In genomic region chr1:37219593-37219992, GRCm38 (mm10) we compare ENCODE assay signal across 17 mouse cellular contexts. TPM values are rescaled to one million over a fixed set of nuclear protein-coding genes. Genes with fewer than 3 reads are reported as not detected.
DNase-seq lines count a peak whose midpoint lies in the region; ATAC-seq and TF ChIP-seq lines count a peak whose summit lies in the region.
"Had no signal": no experiment of that assay in that cellular context is flagged by ENCODE, and none has a peak within 500 bp of the region (broad histone marks: within the 10 kb centered on the region; RNA-seq: fewer than 3 reads in every experiment).

No protein-coding gene starts in this region.

- H3K4me3 ChIP-seq in intestine, embryonic 14.5 days (ENCODE audit: low read depth, low read length): no peak overlapping the region
- H3K4me3 ChIP-seq in intestine, embryonic 15.5 days (replicated peaks): no peak overlapping the region
- H3K4me3 ChIP-seq in cortical plate, adult 2 months (ENCODE audit: insufficient read depth, low read length): no peak overlapping the region
- H3K4me3 ChIP-seq in forebrain, embryonic 13.5 days: no peak overlapping the region
- H3K4me3 ChIP-seq in midbrain, embryonic 14.5 days (replicated peaks; ENCODE audit: low read depth, low read length): no peak overlapping the region
- H3K4me3 ChIP-seq: embryonic facial prominence, embryonic 10.5 days; heart, embryonic 13.5 days; kidney, embryonic 15.5 days had no signal

- no peak overlapping the region for H3K9ac ChIP-seq in intestine, embryonic 14.5 days (ENCODE audit: low read length)
- H3K9ac ChIP-seq in intestine, embryonic 15.5 days: no peak overlapping the region
- no peak overlapping the region for H3K9ac ChIP-seq in forebrain, embryonic 13.5 days
- no peak overlapping the region for H3K9ac ChIP-seq in midbrain, embryonic 14.5 days (replicated peaks; ENCODE audit: low read length)
- H3K9ac ChIP-seq: heart, embryonic 13.5 days; kidney, embryonic 15.5 days had no signal

- WGBS in intestine, embryonic 14.5 days: 86% methylated on average over 5 of the region's 5 CpGs
- 86% methylated on average over 5 of the region's 5 CpGs for WGBS in intestine, embryonic 15.5 days
- WGBS in forebrain, embryonic 13.5 days: 82% methylated on average over 5 of the region's 5 CpGs
- 75% methylated on average over 5 of the region's 5 CpGs for WGBS in midbrain, embryonic 14.5 days

- no peak for TF ChIP-seq CTCF in cortical plate, adult 2 months (IDR thresholded peaks at IDR 0.05; ENCODE audit: extremely low read depth, insufficient read depth, low read length)

- peak overlapping the region; percentile 36; the same call in 1 of the 2 replicates for H3K27ac ChIP-seq in intestine, embryonic 14.5 days (ENCODE audit: low read depth)
- no peak overlapping the region for H3K27ac ChIP-seq in intestine, embryonic 15.5 days
- 0 out of 2 replicates have a peak overlapping the region, but pooled peaks have one; percentile 26 for H3K27ac ChIP-seq in cortical plate, adult 2 months (ENCODE audit: insufficient read depth, low read length)
- peak overlapping the region; percentile 48 for H3K27ac ChIP-seq in forebrain, embryonic 13.5 days
- peak overlapping the region; percentile 66 for H3K27ac ChIP-seq in midbrain, embryonic 14.5 days (replicated peaks; ENCODE audit: low read depth, low read length)
- H3K27ac ChIP-seq: embryonic facial prominence, embryonic 10.5 days; heart, embryonic 13.5 days; kidney, embryonic 15.5 days had no signal

- H3K36me3 ChIP-seq in intestine, embryonic 14.5 days (ENCODE audit: control insufficient read depth, insufficient read depth, low read length): no peaks in the 10 kb centered on the region
- H3K36me3 ChIP-seq in intestine, embryonic 15.5 days: no peaks in the 10 kb centered on the region
- H3K36me3 ChIP-seq in forebrain, embryonic 13.5 days (ENCODE audit: poor library complexity, severe bottlenecking): no peaks in the 10 kb centered on the region
- H3K36me3 ChIP-seq in midbrain, embryonic 14.5 days (ENCODE audit: control insufficient read depth, insufficient read depth, low read length): no peaks in the 10 kb centered on the region
- H3K36me3 ChIP-seq: embryonic facial prominence, embryonic 10.5 days; heart, embryonic 13.5 days; kidney, embryonic 15.5 days had no signal

- no peak overlapping the region for H3K4me2 ChIP-seq in intestine, embryonic 14.5 days (ENCODE audit: low read length)
- no peak overlapping the region for H3K4me2 ChIP-seq in intestine, embryonic 15.5 days (replicated peaks)
- H3K4me2 ChIP-seq in forebrain, embryonic 13.5 days: peak overlapping the region; percentile 12
- H3K4me2 ChIP-seq in midbrain, embryonic 14.5 days (ENCODE audit: low read length): peak overlapping the region; percentile 13; the same call in 1 of the 2 replicates
- H3K4me2 ChIP-seq: heart, embryonic 13.5 days; kidney, embryonic 15.5 days had no signal

- peaks cover 14% of the 10 kb centered on the region; the same call in 1 of the 2 replicates for H3K4me1 ChIP-seq in intestine, embryonic 14.5 days (replicated peaks; ENCODE audit: control insufficient read depth, insufficient read depth, low read length)
- H3K4me1 ChIP-seq in intestine, embryonic 15.5 days (replicated peaks): 0 out of 2 replicates have a peak, but pooled peaks cover 6% of the 10 kb centered on the region
- no peaks in the 10 kb centered on the region; the same call in none of the 2 replicates for H3K4me1 ChIP-seq in cortical plate, adult 2 months (ENCODE audit: control insufficient read depth, insufficient read depth, low read length)
- H3K4me1 ChIP-seq in forebrain, embryonic 13.5 days: peaks cover 20% of the 10 kb centered on the region
- H3K4me1 ChIP-seq in midbrain, embryonic 14.5 days (ENCODE audit: control insufficient read depth, insufficient read depth, low read length): peaks cover 26% of the 10 kb centered on the region
- H3K4me1 ChIP-seq: heart, embryonic 13.5 days; kidney, embryonic 15.5 days had no signal

- no peak for ATAC-seq in intestine, embryonic 14.5 days (replicated peaks; ENCODE audit: low FRiP score, low TSS enrichment, low read depth)
- no peak for ATAC-seq in intestine, embryonic 15.5 days
- peak; percentile 57 for ATAC-seq in forebrain, embryonic 13.5 days
- ATAC-seq in midbrain, embryonic 14.5 days (ENCODE audit: low FRiP score, low TSS enrichment): no peak
- ATAC-seq: intestine, postnatal 0 days had no signal

- no peaks in the 10 kb centered on the region for H3K9me3 ChIP-seq in intestine, embryonic 14.5 days (ENCODE audit: control insufficient read depth, low read length)
- no peaks in the 10 kb centered on the region for H3K9me3 ChIP-seq in intestine, embryonic 15.5 days
- H3K9me3 ChIP-seq in forebrain, embryonic 13.5 days (replicated peaks): no peaks in the 10 kb centered on the region
- no peaks in the 10 kb centered on the region for H3K9me3 ChIP-seq in midbrain, embryonic 14.5 days (ENCODE audit: control insufficient read depth, low read length)
- H3K9me3 ChIP-seq: embryonic facial prominence, embryonic 10.5 days; heart, embryonic 13.5 days; kidney, embryonic 15.5 days had no signal

- TF ChIP-seq POLR2A in cortical plate, adult 2 months (IDR thresholded peaks at IDR 0.05; ENCODE audit: extremely low read depth, insufficient read depth, low read length): no peak

- H3K27me3 ChIP-seq in intestine, embryonic 14.5 days (replicated peaks; ENCODE audit: control insufficient read depth, insufficient read depth, low read length): no peaks in the 10 kb centered on the region
- H3K27me3 ChIP-seq in intestine, embryonic 15.5 days (replicated peaks): no peaks in the 10 kb centered on the region
- 0 out of 2 replicates have a peak, but pooled peaks cover 8% of the 10 kb centered on the region for H3K27me3 ChIP-seq in forebrain, embryonic 13.5 days
- H3K27me3 ChIP-seq in midbrain, embryonic 14.5 days (ENCODE audit: control insufficient read depth, insufficient read depth, low read length): no peaks in the 10 kb centered on the region
- H3K27me3 ChIP-seq: kidney, embryonic 15.5 days had no signal

- DNase-seq in intestine, embryonic 14.5 days (ENCODE audit: low spot score): no peak
- DNase-seq in midbrain, embryonic 14.5 days: no peak
- no peak for DNase-seq in gastrocnemius, adult 18-20 months (ENCODE audit: low spot score)
- DNase-seq in kidney, postnatal 36 days: no peak
- no peak for DNase-seq in lung, adult 18-20 months
- DNase-seq: gastrocnemius, postnatal 10 days; heart, adult 18-20 months; lung, postnatal 10 days had no signal

RNA-seq across cellular contexts. Expression of gene Cnga3, which starts 5.4 kb away (rescaled TPM):
- polyA plus RNA-seq in intestine, embryonic 14.5 days (2014; fragmentation: Nextera tagmentation; extraction: Ambion mirVana): 0.09 and 0.26 TPM in 2 replicates
- polyA plus RNA-seq in intestine, embryonic 15.5 days (2015; fragmentation: Nextera tagmentation; extraction: Ambion mirVana): 0.08 TPM in 2 replicates
- polyA plus RNA-seq in cortical plate, adult 2 months (2012; rRNA removed): 0.04 TPM in 1 of 2 replicates, not detected in the other
- 0.06 and 0.09 TPM in 2 replicates for polyA plus RNA-seq in forebrain, embryonic 13.5 days (2015; fragmentation: Nextera tagmentation; extraction: Ambion mirVana)
- polyA plus RNA-seq in midbrain, embryonic 14.5 days (2014; fragmentation: Nextera tagmentation; extraction: Ambion mirVana): 0.22 and 0.32 TPM in 2 replicates
- under 1 TPM; 0.34 to 0.38 TPM for total RNA-seq in gastrocnemius, adult 18-20 months (2021)
- total RNA-seq: megakaryocyte, adult 5-6 weeks had no signal
- polyA plus RNA-seq: embryonic facial prominence, embryonic 10.5 days; heart, embryonic 13.5 days; liver, embryonic 16.5 days had no signal

Comparison
In these comparisons a context has a peak if more than half of its experiments do, and no peak if none do; other contexts are left out.
1. H3K4me2 ChIP-seq: peak in forebrain, embryonic 13.5 days (single experiment) and midbrain, embryonic 14.5 days (single experiment); none in intestine, embryonic 14.5 days (single experiment) and intestine, embryonic 15.5 days (single experiment).